Mouse (Mus musculus): ENCODE data around the gene Sgms1.

DNA sequence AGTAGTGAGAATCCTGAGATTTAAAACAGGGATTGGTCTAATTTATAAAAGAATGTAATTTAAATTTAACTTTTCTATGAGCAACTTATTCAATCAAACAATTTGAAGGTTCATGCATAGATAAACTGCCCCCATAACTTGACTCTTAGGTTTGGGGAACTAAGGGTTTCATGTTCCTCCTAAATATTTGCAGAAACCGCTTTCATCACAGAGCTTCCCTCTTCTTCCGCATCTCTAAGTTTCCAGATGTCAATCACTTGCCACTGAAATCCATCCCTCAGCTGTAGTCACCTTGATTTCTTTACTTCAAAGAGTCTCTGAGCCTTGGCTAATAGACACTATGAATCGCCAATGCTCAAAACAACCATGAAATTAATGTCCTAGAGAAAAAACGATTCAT, 130.5 kb downstream of the Sgms1 start:
- TF ChIP-seq POLR2A (IDR thresholded peaks at IDR 0.05; ENCODE audit: low read depth, low read length): no peak
- no peak for TF ChIP-seq CTCF (IDR thresholded peaks at IDR 0.05; ENCODE audit: borderline replicate concordance, insufficient read depth, low read length)

Data from embryonic fibroblast, embryonic 13.5 days (primary cell).